Mouse (Mus musculus) liver, embryonic 14 days (tissue): ENCODE measurements around the gene Dars2. TPM values are rescaled to one million over a fixed set of nuclear protein-coding genes. Genes with fewer than 3 reads are reported as not detected.

Source experiments
- polyA plus RNA-seq: library from polyadenylated mRNA; depleted of rRNA; stranded (reverse); fragments of >200 nt; gene quantifications from 2 replicates; pipeline ENCODE4 v1.2.3, GENCODE M21; 2012; rRNA removed

Dars2 gene
- 16.6 and 19.3 TPM in 2 replicates for polyA plus RNA-seq

GRCm38 (mm10) chr1:161070352-161071271, at the start of gene Dars2, which contains the start of gene Cenpl:
Gene Dars2 (minus strand): TSS chr1:161070658.
Gene Cenpl (plus strand): TSS chr1:161070713.

GRCm38 (mm10) chr1:161034435-161035280, 35.8 kb downstream of the Dars2 start, which contains the start of gene Zbtb37:
Gene Zbtb37 (minus strand): TSS chr1:161034849.

Other genes with a start within 250 kb of the Dars2 start
- gene Rc3h1, start 164.2 kb downstream of the Dars2 start, polyA plus RNA-seq = 3.0 and 3.8 TPM in 2 replicates
- gene Serpinc1, start 92.1 kb downstream of the Dars2 start, polyA plus RNA-seq = 270 and 300 TPM in 2 replicates
- gene Zbtb37, start 35.8 kb downstream of the Dars2 start, polyA plus RNA-seq = 0.74 and 0.98 TPM in 2 replicates
- 15.5 and 19.2 TPM in 2 replicates for gene Cenpl, start 55 bp upstream of the Dars2 start, polyA plus RNA-seq
- gene Klhl20, start 60.9 kb upstream of the Dars2 start, polyA plus RNA-seq = 4.9 and 5.7 TPM in 2 replicates
- gene Ankrd45, start 72.0 kb upstream of the Dars2 start, polyA plus RNA-seq = under 0.01 and 0.03 TPM in 2 replicates
- gene Tex50, start 88.7 kb upstream of the Dars2 start, polyA plus RNA-seq = not detected in 2 replicates
- 76.9 and 113 TPM in 2 replicates for gene Prdx6, start 180.6 kb upstream of the Dars2 start, polyA plus RNA-seq